Mouse (Mus musculus): ENCODE results near the gene Foxn2.

DNA sequence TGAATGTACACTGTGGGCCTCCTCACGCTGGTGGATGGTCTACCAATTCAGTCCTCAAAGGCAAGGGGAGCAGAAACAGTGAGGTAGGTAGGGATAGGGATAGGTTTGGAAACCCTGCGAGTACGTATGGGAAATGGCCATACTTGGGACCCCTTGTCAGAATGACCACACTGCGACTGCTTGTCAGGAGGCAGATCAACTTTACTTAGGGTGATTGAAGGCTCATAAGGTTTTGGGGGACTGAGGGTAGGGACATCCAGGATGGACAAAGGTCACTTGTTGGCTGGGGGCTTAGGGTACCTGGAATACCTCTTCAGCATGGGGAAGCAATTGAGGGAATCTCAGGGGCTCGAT, 51.6 kb downstream of the Foxn2 start:
- no peak for TF ChIP-seq GATA1 (IDR thresholded peaks at IDR 0.05; ENCODE audit: low read length)
- no peak for TF ChIP-seq TAL1 (IDR thresholded peaks at IDR 0.05; ENCODE audit: low read length)
